Mouse (Mus musculus) left cerebral cortex, postnatal 14 days (tissue): ENCODE measurements around the gene Dhx32. TPM values are rescaled to one million over a fixed set of nuclear protein-coding genes. Genes with fewer than 3 reads are reported as not detected.
"Not testable (repeated sequence)": the region's sequence is repeated elsewhere in the genome, so short reads cannot be mapped to it uniquely, and the experiment has no call there.

Source experiments
- DNase-seq, 2 experiments: peaks; one replicate each; pipeline ENCODE4 v3.0.0; 2021 to 2022; ENCODE audit warnings: low spot score in 2 of 2, mixed read lengths in 1 of 2
- intact Hi-C: fragments of 180-260 bp; cut with DNase I; formaldehyde crosslinking; loops from one replicate; pipeline ENCODE4 v1.15.1; 2025
- total RNA-seq, 2 experiments: library from RNA; stranded (reverse); gene quantifications; 2 replicates each; pipeline ENCODE4 v1.2.3; 2021

The Dhx32 gene
- total RNA-seq, 2 experiments from 2014 or later = 40.9 to 43.8 TPM

GRCm38 (mm10) chr7:133742530-133743325 is 39.8 kb downstream of the Dhx32 start:
- no peak for DNase-seq
- intact Hi-C loops = no loop called here

DNA sequence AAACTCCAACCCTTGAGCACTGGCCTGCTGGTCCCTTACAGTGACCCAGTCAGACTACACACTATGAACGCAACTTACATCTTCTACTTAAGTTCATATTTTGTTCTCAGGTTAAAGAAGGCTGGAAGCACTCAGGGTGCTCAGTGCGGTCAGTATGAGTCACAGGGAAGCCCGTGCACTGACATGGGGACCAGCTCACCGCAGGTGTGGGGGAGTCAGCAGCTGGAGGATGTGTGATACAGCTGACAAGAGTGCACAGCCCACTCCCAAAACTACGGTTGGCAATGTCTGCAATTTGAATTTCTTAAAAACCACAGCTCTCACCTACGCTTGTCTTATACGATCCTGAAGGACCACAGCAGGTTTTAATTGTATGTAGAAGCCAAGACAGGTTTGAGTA is 42.0 kb downstream of the Dhx32 start:
- intact Hi-C loops = no loop called here
- DNase-seq = no peak

GRCm38 (mm10) chr7:133731971-133732645 is 50.4 kb downstream of the Dhx32 start:
- intact Hi-C loops = no loop called here
- DNase-seq = no peak

GRCm38 (mm10) chr7:133730324-133731191 is 52.0 kb downstream of the Dhx32 start:
- DNase-seq = no peak
- intact Hi-C loops = no loop called here

GRCm38 (mm10) chr7:133729351-133729750 is 53.2 kb downstream of the Dhx32 start:
- intact Hi-C loops = loop anchor here (2.0 kb wide), 1 partner anchor 45 kb away; no protein-coding TSS in a partner anchor
- no peak for DNase-seq

DNA sequence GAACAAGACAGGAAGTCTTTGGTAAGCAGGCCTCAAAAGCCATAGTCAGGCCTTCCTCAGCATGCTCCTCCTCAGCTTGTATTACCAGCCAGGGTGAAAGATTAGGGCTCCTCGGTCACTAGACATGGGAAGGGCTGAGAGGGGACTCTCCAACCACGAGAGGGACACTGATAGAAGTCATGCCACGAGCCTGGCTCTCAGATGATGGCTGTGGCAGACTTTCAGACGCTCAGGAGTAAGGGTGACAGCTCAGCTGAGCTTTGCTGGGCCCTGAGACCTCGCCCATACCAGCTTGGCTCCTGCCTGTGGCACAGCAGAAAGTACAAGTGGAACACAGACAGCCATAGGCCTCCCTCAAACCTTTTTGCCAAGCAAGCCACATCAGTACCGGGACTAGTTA is 55.5 kb downstream of the Dhx32 start:
- DNase-seq = no peak
- intact Hi-C loops = no loop called here

DNA sequence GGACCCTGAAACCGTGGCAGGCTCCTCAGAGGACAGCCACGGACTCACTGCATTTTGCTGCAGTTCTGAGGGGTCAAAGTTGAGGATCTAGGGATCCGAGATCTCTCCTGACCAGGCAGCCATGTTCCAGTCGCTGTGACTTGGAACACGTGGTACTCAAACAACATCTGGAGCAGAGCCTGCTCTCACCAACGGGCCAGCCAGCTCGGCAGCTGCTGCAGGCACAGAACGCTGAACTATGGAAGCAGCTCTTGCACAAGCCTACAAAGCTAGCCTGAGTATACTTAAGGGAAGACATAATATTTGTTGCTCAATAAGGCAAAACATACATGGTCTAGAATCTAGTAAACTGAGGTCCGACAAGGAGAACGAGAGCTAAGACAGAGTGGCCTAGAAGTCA is 57.0 kb downstream of the Dhx32 start:
- intact Hi-C loops = no loop called here
- no peak for DNase-seq

DNA sequence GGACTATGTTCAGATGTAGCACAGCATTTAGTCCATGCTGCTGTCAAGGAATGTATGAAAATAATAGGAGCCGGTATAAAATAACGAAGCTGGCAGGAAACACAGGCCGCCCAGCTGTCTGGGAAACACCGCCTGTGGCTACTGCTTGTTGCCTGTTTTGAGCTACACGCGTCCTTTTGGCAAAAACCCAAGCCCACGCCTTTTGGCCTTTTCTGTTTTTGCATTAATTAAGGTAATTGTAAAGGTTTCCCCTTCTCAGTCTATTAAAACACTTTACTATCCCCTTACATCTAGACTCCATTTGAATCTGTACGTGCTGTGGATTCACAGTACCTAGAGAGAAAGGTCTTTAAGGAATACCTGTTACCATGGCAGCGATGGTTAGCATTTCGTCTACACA is 57.7 kb downstream of the Dhx32 start:
- intact Hi-C loops = no loop called here
- DNase-seq = peak in 1 of 2 experiments; percentile 58

DNA sequence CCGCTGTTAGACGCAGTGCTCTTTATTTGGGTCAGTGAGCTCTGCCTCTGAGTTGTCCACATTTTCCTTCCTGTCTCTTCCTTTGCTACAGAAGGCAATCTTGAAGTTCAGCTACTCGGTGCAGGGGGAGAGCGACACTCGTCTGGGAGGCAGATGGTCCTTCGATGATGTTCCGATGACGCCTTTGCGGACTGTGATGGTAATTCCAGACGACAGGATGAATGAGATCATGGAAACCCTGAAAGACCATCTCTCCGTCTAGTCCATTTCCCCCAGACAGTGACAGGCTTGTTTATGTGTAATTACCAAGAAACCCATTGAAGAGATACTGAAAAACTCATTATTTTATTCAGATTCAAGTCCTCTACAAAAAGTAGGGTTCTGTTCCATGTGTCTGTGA is 61.9 kb downstream of the Dhx32 start:
- intact Hi-C loops = no loop called here
- no peak for DNase-seq

DNA sequence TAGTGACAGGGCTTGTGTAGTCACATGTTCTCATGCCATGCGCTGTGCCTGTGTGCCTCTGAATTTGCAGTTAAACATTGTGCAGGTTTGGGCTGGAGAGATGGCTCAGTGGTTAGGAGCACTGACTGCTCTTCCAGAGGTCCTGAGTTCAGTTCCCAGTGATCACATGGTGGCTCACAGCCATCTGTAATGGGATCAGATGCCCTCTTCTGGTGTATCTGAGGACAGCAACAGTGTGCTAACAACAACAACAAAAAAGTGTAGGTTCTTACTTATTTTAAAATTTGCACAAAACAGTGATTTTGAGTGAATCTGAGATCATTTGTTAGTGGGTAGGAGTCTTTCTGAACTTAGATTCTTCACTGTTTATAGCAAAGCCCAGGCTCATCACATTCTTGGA is 63.9 kb downstream of the Dhx32 start:
- intact Hi-C loops = no loop called here
- no peak for DNase-seq

GRCm38 (mm10) chr7:133715387-133715786 is 67.1 kb downstream of the Dhx32 start:
- no peak for DNase-seq
- intact Hi-C loops = no loop called here

DNA sequence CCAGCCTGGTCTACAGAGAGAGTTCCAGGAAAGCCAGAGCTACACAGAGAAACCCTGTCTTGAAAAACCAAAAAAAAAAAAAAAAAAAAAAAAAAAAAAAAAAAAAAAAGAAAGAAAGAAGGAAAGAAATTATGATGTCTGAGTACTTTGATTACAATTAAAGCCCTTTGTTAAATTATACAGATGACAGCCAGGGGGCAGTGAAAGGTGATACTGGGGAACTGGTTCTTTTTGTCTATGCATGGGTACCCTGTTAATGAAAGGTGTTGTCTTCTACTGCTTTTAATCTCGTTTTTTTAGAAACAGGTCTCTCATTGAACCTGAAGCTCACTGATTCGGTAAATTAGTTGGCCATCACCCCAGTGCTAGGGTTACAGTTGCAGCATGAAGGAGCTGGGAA is 75.2 kb downstream of the Dhx32 start:
- no peak for DNase-seq
- intact Hi-C loops = loop anchor here (5.0 kb wide), 1 partner anchor 70 kb away; the partner anchor contains the start of gene Fank1

GRCm38 (mm10) chr7:133703906-133704305 is 78.6 kb downstream of the Dhx32 start:
- no peak for DNase-seq
- intact Hi-C loops = no loop called here

- intact Hi-C loops = no loop called here
- no peak for DNase-seq
Observed at GRCm38 (mm10) chr7:133702333-133702732, 80.2 kb downstream of the Dhx32 start.

- no peak for DNase-seq
- intact Hi-C loops = no loop called here
Observed at GRCm38 (mm10) chr7:133701366-133701765, 81.2 kb downstream of the Dhx32 start.

DNA sequence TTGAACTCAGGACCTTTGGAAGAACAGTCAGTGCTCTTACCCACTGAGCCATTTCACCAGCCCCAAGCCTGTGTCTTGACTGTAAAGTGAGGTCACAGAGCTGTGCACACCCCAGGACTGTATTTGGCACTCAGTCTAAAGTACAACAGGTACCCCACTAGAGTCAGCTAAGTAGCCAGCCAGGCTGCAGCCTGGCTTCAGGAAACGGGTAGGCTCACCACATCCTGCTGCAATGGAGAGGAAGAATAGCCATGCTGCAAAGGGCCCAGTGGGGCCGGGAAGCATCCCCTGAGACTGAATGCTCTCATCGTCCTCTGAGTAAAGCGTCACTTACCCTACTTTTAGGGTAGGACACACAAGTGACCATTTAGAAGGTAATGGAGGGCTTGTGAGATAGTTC is 82.6 kb downstream of the Dhx32 start:
- intact Hi-C loops = no loop called here
- no peak for DNase-seq

DNA sequence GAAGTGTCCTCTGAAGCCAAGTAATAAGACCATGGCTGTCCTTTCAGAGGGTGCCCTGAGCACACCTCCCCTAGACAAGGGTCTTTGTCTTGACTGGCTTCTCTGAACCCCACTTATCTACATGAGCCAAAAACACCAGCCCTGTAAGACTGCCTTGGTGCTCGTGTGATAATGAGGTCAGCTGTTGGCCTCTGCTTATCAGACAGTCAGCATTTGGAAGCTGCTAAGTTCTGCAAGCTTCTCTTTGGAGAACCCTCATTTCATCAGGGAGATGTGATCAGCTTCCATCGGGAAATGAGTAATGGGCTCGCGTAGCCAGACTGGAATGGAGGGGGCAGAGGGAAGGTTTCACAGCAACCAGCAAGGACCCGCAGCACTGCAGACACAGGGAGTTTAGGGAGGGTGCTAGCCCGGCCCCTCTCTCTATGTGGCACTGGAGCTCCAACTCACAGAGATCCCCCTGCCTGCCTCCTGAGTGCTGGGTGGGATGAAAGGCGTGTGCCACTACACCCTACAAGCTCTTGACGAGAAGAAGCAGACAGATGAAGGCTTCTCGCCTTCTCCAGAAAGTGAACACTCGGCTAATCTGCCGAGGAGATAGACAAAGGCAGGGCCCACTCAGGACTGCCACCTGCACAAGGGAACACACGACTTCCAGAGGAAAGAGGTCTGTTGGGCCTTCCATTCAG is 84.4 kb downstream of the Dhx32 start:
- intact Hi-C loops = no loop called here

GRCm38 (mm10) chr7:133685644-133686043 is 96.9 kb downstream of the Dhx32 start:
- DNase-seq, intact Hi-C loops: not testable (repeated sequence)

More for the DNA sequence above, 84.4 kb downstream of the Dhx32 start:
- no peak for DNase-seq

DNA sequence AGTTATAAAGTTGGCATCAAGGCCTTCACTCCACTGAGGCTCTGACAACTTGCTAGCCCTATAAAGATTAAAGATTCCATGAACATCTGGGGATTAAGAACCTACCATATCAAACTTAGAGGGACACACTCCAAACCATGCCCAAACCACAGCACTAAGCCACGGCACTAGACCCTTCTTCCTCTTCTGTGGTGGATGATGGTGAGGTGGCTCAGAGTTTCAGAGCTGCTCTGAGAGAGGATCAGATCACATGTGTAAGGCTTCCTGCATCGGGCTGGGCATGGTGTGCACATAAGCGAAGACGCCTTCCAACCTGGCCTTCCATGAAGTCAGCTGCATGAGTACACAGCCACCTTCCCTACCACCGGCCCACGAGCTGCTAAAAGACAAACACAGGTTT is 97.8 kb downstream of the Dhx32 start:
- DNase-seq = no peak
- intact Hi-C loops = no loop called here
